Mouse (Mus musculus) thymus, adult 2 months (tissue): ENCODE results near the gene Pcbp3. TPM values are rescaled to one million over a fixed set of nuclear protein-coding genes. Genes with fewer than 3 reads are reported as not detected.

Experiments
- DNase-seq: peaks from one replicate; pipeline ENCODE4 v3.0.0; 2021
- H3K27ac ChIP-seq: fragments of 200-500 bp; 2 replicates; pipeline ENCODE4 v1.5.1; 2012; ENCODE audit warnings: low read length, control low read depth; ENCODE audit not compliant: control insufficient read depth, insufficient read depth
- H3K27me3 ChIP-seq: fragments of 200-500 bp; 2 replicates; pipeline ENCODE4 v1.6.1; 2012; ENCODE audit warnings: mild to moderate bottlenecking, low read length, moderate library complexity, mixed read lengths; ENCODE audit not compliant: control insufficient read depth, insufficient read depth
- H3K36me3 ChIP-seq: fragments of 200-500 bp; 2 replicates; pipeline ENCODE4 v1.6.1; 2012; ENCODE audit warnings: mild to moderate bottlenecking, low read length, moderate library complexity; ENCODE audit not compliant: control insufficient read depth, insufficient read depth
- H3K4me1 ChIP-seq: fragments of 200-500 bp; replicated peaks from 2 replicates; pipeline ENCODE4 v1.6.1; 2012; ENCODE audit warnings: low read length; ENCODE audit not compliant: control insufficient read depth, insufficient read depth
- H3K4me3 ChIP-seq: fragments of 200-500 bp; 2 replicates; pipeline ENCODE4 v1.5.1; 2012; ENCODE audit warnings: mild to moderate bottlenecking, low read length, control low read depth, moderate library complexity; ENCODE audit not compliant: control insufficient read depth, insufficient read depth
- CTCF ChIP-seq: fragments of 200-500 bp; IDR thresholded peaks from 2 replicates; pipeline ENCODE4 v1.5.1; 2012; ENCODE audit warnings: mild to moderate bottlenecking, control low read depth, low read length, moderate library complexity, borderline replicate concordance; ENCODE audit not compliant: control insufficient read depth, poor library complexity, insufficient read depth; ENCODE audit errors: extremely low read depth
- POLR2A ChIP-seq: fragments of 200-500 bp; IDR thresholded peaks from 2 replicates; pipeline ENCODE4 v1.6.1; 2012; ENCODE audit warnings: mild to moderate bottlenecking, low read length, control low read depth, moderate library complexity; ENCODE audit not compliant: control insufficient read depth, poor library complexity, insufficient read depth; ENCODE audit errors: extremely low read depth
- WGBS: fragments of 180-500 bp; shearing (Covaris S2); methylation state at CpG from one replicate; pipeline ENCODE4 v1.1.7; 2018; 5-methylcytosine and 5-hydroxymethylcytosine counted together
- polyA plus RNA-seq: library from polyadenylated mRNA; depleted of rRNA; stranded (reverse); fragments of >200 nt; gene quantifications from 2 replicates; pipeline ENCODE4 v1.2.3, GENCODE M21; 2012

Pcbp3 gene
- polyA plus RNA-seq, 1 experiment: 12.7 TPM

GRCm38 (mm10) chr10:76801841-76802499 is 159.7 kb downstream of the Pcbp3 start:
- H3K27ac ChIP-seq: no peak overlapping the region
- no peaks in the 10 kb centered on the region for H3K36me3 ChIP-seq
- H3K4me3 ChIP-seq: no peak overlapping the region
- TF ChIP-seq CTCF (no peak), POLR2A (no peak)
- peaks cover 20% of the 10 kb centered on the region for H3K4me1 ChIP-seq
- no peak for DNase-seq
- H3K27me3 ChIP-seq: no peaks in the 10 kb centered on the region
- 90% methylated on average over 6 of the region's 6 CpGs for WGBS

- no peaks in the 10 kb centered on the region for H3K36me3 ChIP-seq
- TF ChIP-seq CTCF: no peak
- TF ChIP-seq POLR2A: no peak
- no peaks in the 10 kb centered on the region for H3K27me3 ChIP-seq
- H3K4me3 ChIP-seq: no peak overlapping the region
- DNase-seq: no peak
- 93% methylated on average over 5 of the region's 5 CpGs for WGBS
- no peak overlapping the region for H3K27ac ChIP-seq
- peaks cover 20% of the 10 kb centered on the region for H3K4me1 ChIP-seq
Measured at GRCm38 (mm10) chr10:76801237-76801641, 160.4 kb downstream of the Pcbp3 start.

- no peak for TF ChIP-seq CTCF
- TF ChIP-seq POLR2A: no peak
- WGBS: 15% methylated on average over 17 of the region's 17 CpGs
- Histone ChIP-seq H3K4me3 (peak overlapping the region; percentile 43), H3K27ac (no peak overlapping the region), H3K4me1 (peaks cover 20% of the 10 kb centered on the region), H3K27me3 (no peaks in the 10 kb centered on the region), H3K36me3 (no peaks in the 10 kb centered on the region)
- DNase-seq: peak; percentile 58
Measured at GRCm38 (mm10) chr10:76798751-76799585, 162.7 kb downstream of the Pcbp3 start.

- TF ChIP-seq POLR2A (no peak), CTCF (no peak)
- no peak for DNase-seq
- H3K36me3 ChIP-seq: no peaks in the 10 kb centered on the region
- WGBS: 96% methylated on average over 3 of the region's 3 CpGs
- H3K27ac ChIP-seq: no peak overlapping the region
- H3K27me3 ChIP-seq: no peaks in the 10 kb centered on the region
- no peak overlapping the region for H3K4me3 ChIP-seq
- peaks cover 8% of the 10 kb centered on the region for H3K4me1 ChIP-seq
Measured at GRCm38 (mm10) chr10:76794102-76794501, 167.6 kb downstream of the Pcbp3 start.

GRCm38 (mm10) chr10:76791475-76791874 is 170.2 kb downstream of the Pcbp3 start:
- no peak overlapping the region for H3K27ac ChIP-seq
- H3K36me3 ChIP-seq: no peaks in the 10 kb centered on the region
- TF ChIP-seq CTCF: no peak
- TF ChIP-seq POLR2A: no peak
- peak; percentile 45 for DNase-seq
- 96% methylated on average over 1 of the region's 1 CpGs for WGBS
- no peaks in the 10 kb centered on the region for H3K27me3 ChIP-seq
- H3K4me3 ChIP-seq: no peak overlapping the region
- H3K4me1 ChIP-seq: no peaks in the 10 kb centered on the region

- Histone ChIP-seq H3K27ac (no peak overlapping the region), H3K27me3 (no peaks in the 10 kb centered on the region), H3K4me3 (no peak overlapping the region), H3K36me3 (no peaks in the 10 kb centered on the region), H3K4me1 (no peaks in the 10 kb centered on the region)
- DNase-seq: no peak
- WGBS: 94% methylated on average over 4 of the region's 4 CpGs
- TF ChIP-seq CTCF: no peak
- no peak for TF ChIP-seq POLR2A
Measured at GRCm38 (mm10) chr10:76789885-76790284, 171.8 kb downstream of the Pcbp3 start.
